Mouse (Mus musculus) intestine, embryonic 16.5 days (tissue): ENCODE data around the gene Ehbp1l1. TPM values are rescaled to one million over a fixed set of nuclear protein-coding genes. Genes with fewer than 3 reads are reported as not detected.
A peak's percentile ranks its signal among the peaks of the same experiment; 100 is the strongest.

ENCODE experiments used
- ATAC-seq: fragments of 200-750 bp; cut with Nextera tagmentation; 2 replicates; pipeline ENCODE4 v1.8.0; 2017; ENCODE audit warnings: moderate TSS enrichment, moderate library complexity
- H3K27ac ChIP-seq: fragments of 300-500 bp; sonication (generic); 2 replicates; pipeline ENCODE4 v1.5.1; 2014; ENCODE audit warnings: mild to moderate bottlenecking, low read length
- H3K27me3 ChIP-seq: fragments of 300-500 bp; sonication (generic); replicated peaks from 2 replicates; pipeline ENCODE4 v1.6.1; 2014; ENCODE audit warnings: low read length, control low read depth, mixed read lengths; ENCODE audit not compliant: control insufficient read depth, insufficient read depth
- H3K36me3 ChIP-seq: fragments of 300-500 bp; sonication (generic); 2 replicates; pipeline ENCODE4 v1.6.1; 2014; ENCODE audit warnings: low read length, control low read depth; ENCODE audit not compliant: control insufficient read depth, insufficient read depth
- H3K4me1 ChIP-seq: fragments of 300-500 bp; sonication (generic); 2 replicates; pipeline ENCODE4 v1.6.1; 2014; ENCODE audit warnings: low read length, control low read depth, mixed read lengths; ENCODE audit not compliant: control insufficient read depth, insufficient read depth
- H3K4me2 ChIP-seq: fragments of 300-500 bp; sonication (generic); 2 replicates; pipeline ENCODE4 v1.6.1; 2014; ENCODE audit warnings: low read depth, low read length, control low read depth
- H3K4me3 ChIP-seq: fragments of 300-500 bp; sonication (generic); 2 replicates; pipeline ENCODE4 v1.5.1; 2014; ENCODE audit warnings: mild to moderate bottlenecking, low read length
- H3K9ac ChIP-seq: fragments of 300-500 bp; sonication (generic); 2 replicates; pipeline ENCODE4 v1.6.1; 2014; ENCODE audit warnings: low read depth, low read length
- H3K9me3 ChIP-seq: fragments of 300-500 bp; sonication (generic); 2 replicates; pipeline ENCODE4 v1.6.1; 2016; ENCODE audit warnings: low read length, control low read depth; ENCODE audit not compliant: control insufficient read depth
- WGBS: fragments of 180-500 bp; shearing (Covaris S2); extraction: QIAGEN DNeasy Blood & Tissue Kit; methylation state at CpG from one replicate; pipeline ENCODE4 v1.1.7; 2014; 5-methylcytosine and 5-hydroxymethylcytosine counted together
- polyA plus RNA-seq: library from polyadenylated mRNA; unstranded; fragments of >200 nt; fragmentation: Nextera tagmentation; extraction: Ambion mirVana; gene quantifications from 2 replicates; pipeline ENCODE4 v1.2.1, GENCODE M21; 2015

The Ehbp1l1 gene
- polyA plus RNA-seq, 1 experiment from 2014 or later, result 48.6 TPM

GRCm38 (mm10) chr19:5668372-5668771, 57.7 kb downstream of the Ehbp1l1 start:
- Histone ChIP-seq H3K9ac (no peak overlapping the region), H3K27me3 (no peaks in the 10 kb centered on the region), H3K27ac (no peak overlapping the region), H3K4me2 (no peak overlapping the region), H3K36me3 (peaks cover 24% of the 10 kb centered on the region), H3K4me3 (no peak overlapping the region), H3K9me3 (no peaks in the 10 kb centered on the region), H3K4me1 (peaks cover 4% of the 10 kb centered on the region; the same call in 1 of the 2 replicates)
- WGBS, result 84% methylated on average over 4 of the region's 4 CpGs
- no peak for ATAC-seq

GRCm38 (mm10) chr19:5666386-5666785, 59.7 kb downstream of the Ehbp1l1 start:
- 92% methylated on average over 18 of the region's 18 CpGs for WGBS
- Histone ChIP-seq H3K9me3 (no peaks in the 10 kb centered on the region), H3K36me3 (peaks cover 19% of the 10 kb centered on the region)

DNA sequence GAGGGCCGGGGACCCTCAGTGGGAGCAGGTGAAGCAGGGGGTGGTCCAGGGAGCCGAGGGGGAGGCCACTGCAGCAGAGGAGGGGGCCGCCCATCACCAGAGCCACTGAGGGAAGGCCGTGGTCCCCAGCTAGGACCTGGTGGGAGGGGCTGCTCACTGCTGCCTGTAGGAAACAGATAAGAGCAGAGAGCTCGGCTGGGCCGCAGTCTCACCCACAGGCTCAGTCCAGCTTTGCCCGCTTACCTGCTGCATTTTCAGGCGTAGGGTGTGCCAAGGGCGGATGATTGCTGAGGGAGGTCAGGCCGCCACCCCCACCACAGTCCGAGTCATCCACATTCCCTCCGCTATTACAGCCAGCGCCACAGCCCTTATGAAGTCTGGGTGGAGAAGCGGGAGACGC, 60.7 kb downstream of the Ehbp1l1 start:
- Histone ChIP-seq H3K27me3 (no peaks in the 10 kb centered on the region), H3K36me3 (peaks cover 13% of the 10 kb centered on the region)
- ATAC-seq, result peak; percentile 25; the same call in 1 of the 2 replicates

More at GRCm38 (mm10) chr19:5666386-5666785, 59.7 kb downstream of the Ehbp1l1 start:
- Histone ChIP-seq H3K4me1 (peaks cover 19% of the 10 kb centered on the region), H3K4me3 (no peak overlapping the region), H3K4me2 (no peak overlapping the region), H3K27me3 (no peaks in the 10 kb centered on the region), H3K9ac (no peak overlapping the region), H3K27ac (no peak overlapping the region)
- ATAC-seq, result no peak

DNA sequence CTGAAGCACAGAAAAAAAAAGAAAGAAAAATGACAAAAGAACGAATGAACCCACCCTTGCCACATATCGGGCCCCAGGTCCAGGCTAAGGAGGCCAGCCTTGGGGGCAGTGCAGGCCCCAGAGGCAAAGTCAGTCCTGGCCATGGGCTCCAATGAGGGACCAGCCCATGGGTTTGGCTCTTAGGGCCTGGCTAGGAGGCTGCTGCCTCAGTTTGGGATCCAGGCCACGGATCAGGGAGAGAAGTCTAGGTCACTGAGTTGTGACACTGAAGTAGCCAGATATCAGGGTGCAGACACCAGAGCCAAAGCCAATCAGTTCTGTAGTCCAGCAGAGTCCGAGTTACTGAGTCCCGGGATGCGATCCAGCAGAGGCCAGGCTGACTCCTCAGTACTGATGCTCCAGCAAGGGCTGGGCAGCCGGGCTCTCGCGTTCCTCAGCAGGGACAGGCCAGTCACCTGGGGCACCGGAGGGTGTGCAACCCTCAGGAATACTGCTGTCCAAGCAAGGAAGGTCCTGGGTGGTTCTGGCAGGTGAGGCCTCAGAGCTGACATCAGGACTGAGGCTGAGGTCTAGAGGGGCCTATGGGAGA, 61.4 kb downstream of the Ehbp1l1 start:
- Histone ChIP-seq H3K27ac (no peak overlapping the region), H3K9ac (no peak overlapping the region), H3K27me3 (no peaks in the 10 kb centered on the region), H3K4me2 (no peak overlapping the region), H3K36me3 (peaks cover 13% of the 10 kb centered on the region), H3K4me3 (no peak overlapping the region), H3K9me3 (no peaks in the 10 kb centered on the region), H3K4me1 (peaks cover 26% of the 10 kb centered on the region)
- no peak for ATAC-seq
- 92% methylated on average over 10 of the region's 10 CpGs for WGBS

More for the DNA sequence above, 60.7 kb downstream of the Ehbp1l1 start:
- H3K9ac ChIP-seq, result no peak overlapping the region
- no peaks in the 10 kb centered on the region for H3K9me3 ChIP-seq
- H3K27ac ChIP-seq, result no peak overlapping the region
- H3K4me2 ChIP-seq, result no peak overlapping the region
- 78% methylated on average over 15 of the region's 15 CpGs for whole genome bisulfite sequencing
- H3K4me1 ChIP-seq, result peaks cover 26% of the 10 kb centered on the region
- H3K4me3 ChIP-seq, result no peak overlapping the region

DNA sequence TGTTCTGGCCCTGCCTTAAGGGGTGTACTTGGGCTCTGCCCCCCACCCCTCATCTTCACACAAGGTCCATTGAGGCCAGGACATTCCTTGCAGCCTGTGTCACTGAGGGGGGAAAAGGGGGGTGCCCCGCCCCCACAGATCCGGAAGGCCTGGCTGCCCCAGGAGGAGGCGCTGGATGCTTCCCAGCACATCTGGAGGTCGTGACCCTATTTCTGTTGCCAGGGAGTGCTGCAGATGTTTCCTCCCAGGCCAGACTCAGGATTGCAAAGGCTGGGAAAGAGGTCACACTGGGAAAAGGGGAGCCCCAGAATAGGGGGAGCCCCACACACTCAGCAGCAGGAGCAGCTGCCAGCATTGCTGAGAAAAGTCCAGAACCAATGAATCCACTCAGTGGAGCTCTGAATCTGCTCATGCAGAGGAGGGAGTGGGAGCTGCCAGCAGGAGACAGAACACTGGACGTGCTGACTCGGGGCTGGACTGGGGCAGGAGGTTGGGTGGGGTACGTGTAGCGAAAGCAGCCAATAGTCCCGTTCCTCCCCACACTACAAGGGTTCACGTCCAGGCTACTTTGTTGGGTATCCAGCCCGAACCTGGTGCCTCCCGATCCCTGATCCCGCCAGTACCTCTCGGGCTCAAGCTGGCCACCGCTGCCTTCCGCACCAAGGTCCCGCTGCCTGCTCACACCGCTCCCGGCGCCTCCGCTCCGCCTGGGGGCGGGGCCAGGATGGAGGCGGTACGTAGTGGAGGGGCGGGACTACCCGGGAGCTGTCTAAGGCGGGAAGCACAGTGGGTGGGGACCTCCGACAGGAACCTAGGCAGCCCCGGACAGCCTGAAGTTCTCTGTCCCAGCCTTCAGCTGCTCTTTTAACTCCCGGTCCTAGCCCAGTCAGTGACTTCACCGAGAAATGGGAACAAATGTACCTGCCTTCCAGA, 62.9 kb downstream of the Ehbp1l1 start, which contains the start of gene Sipa1:
TSS of gene Sipa1 (minus strand) at position 727 of the 933 bp plus-strand sequence.
- Histone ChIP-seq H3K27me3 (no peaks in the 10 kb centered on the region), H3K36me3 (peaks cover 16% of the 10 kb centered on the region), H3K9me3 (no peaks in the 10 kb centered on the region), H3K4me1 (peaks cover 26% of the 10 kb centered on the region), H3K4me3 (peak within 1 kb of the TSS; percentile 62), H3K9ac (peak within 1 kb of the TSS; percentile 76), H3K27ac (peak within 1 kb of the TSS; percentile 93), H3K4me2 (peak within 1 kb of the TSS; percentile 76)
- whole genome bisulfite sequencing, result 2% methylated on average over 32 of the region's 32 CpGs
- ATAC-seq, result peak; percentile 97

DNA sequence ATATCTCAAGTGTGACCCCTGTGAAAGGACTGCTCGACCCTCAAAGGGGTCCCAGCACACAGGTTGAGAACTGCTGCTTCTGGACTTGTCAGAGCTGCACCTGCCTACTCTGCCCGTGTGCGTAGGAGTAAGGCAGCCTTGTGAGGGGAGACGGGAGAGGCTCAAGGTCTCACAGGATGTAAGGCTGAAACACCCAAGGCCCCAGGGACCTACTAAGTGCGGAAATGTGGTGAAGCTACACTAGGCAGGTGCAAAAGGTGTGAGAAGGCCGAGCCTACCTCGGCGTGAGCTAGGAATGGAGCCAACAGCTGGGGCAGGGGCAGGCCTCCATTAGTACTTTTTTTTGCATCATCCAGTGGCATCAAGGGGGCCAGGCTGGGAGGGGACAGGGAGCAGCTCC, 63.8 kb downstream of the Ehbp1l1 start:
- H3K27me3 ChIP-seq, result no peaks in the 10 kb centered on the region
- 68% methylated on average over 8 of the region's 8 CpGs for WGBS
- no peak overlapping the region; the same call in 1 of the 2 replicates for H3K27ac ChIP-seq
- no peaks in the 10 kb centered on the region for H3K9me3 ChIP-seq
- peak overlapping the region; percentile 62 for H3K4me3 ChIP-seq
- no peak for ATAC-seq
- peak overlapping the region; percentile 76; the same call in 1 of the 2 replicates for H3K9ac ChIP-seq
- peaks cover 16% of the 10 kb centered on the region for H3K36me3 ChIP-seq
- H3K4me2 ChIP-seq, result peak overlapping the region; percentile 76
- peaks cover 26% of the 10 kb centered on the region for H3K4me1 ChIP-seq

- no peak for ATAC-seq
- peaks cover 8% of the 10 kb centered on the region for H3K36me3 ChIP-seq
- H3K9me3 ChIP-seq, result no peaks in the 10 kb centered on the region
- H3K4me1 ChIP-seq, result peaks cover 26% of the 10 kb centered on the region
- H3K4me2 ChIP-seq, result peak overlapping the region; percentile 76
- WGBS, result 75% methylated on average over 16 of the region's 16 CpGs
- no peaks in the 10 kb centered on the region for H3K27me3 ChIP-seq
- H3K9ac ChIP-seq, result peak overlapping the region; percentile 30; the same call in 1 of the 2 replicates
- H3K27ac ChIP-seq, result peak overlapping the region; percentile 43; the same call in 1 of the 2 replicates
- peak overlapping the region; percentile 23 for H3K4me3 ChIP-seq
These were observed 65.0 kb downstream of the Ehbp1l1 start for GRCm38 (mm10) chr19:5660942-5661751.
